Mouse (Mus musculus): ENCODE measurements around the gene Fbxo11.
"Not testable (repeated sequence)": the region's sequence is repeated elsewhere in the genome, so short reads cannot be mapped to it uniquely, and the experiment has no call there.

Fbxo11 gene

GRCm38 (mm10) chr17:88067202-88067901 is 2.3 kb upstream of the Fbxo11 start:
- DNase-seq (ENCODE audit: low spot score in 2 of 2), result no peak

DNA sequence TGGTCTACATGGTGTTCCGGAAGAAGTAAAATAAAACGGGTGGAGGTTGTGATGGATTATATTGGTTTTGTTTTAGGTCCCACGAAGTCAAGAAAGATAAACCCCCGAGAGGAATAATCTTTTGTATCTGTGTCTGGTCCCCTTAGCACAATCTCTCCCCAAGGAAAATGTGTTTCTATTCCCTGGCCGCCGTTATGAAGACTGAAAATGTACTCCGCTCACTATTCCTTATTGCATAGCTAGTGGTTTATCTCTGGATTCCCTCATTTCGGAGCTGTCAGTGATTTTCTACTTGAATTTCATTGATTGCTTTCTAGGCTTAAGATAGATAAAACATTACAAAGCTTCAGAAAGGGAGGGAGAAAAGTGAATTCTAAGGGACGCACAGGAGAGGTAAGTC is 1.7 kb upstream of the Fbxo11 start:
- no peak for DNase-seq (ENCODE audit: low spot score in 2 of 2)

DNA sequence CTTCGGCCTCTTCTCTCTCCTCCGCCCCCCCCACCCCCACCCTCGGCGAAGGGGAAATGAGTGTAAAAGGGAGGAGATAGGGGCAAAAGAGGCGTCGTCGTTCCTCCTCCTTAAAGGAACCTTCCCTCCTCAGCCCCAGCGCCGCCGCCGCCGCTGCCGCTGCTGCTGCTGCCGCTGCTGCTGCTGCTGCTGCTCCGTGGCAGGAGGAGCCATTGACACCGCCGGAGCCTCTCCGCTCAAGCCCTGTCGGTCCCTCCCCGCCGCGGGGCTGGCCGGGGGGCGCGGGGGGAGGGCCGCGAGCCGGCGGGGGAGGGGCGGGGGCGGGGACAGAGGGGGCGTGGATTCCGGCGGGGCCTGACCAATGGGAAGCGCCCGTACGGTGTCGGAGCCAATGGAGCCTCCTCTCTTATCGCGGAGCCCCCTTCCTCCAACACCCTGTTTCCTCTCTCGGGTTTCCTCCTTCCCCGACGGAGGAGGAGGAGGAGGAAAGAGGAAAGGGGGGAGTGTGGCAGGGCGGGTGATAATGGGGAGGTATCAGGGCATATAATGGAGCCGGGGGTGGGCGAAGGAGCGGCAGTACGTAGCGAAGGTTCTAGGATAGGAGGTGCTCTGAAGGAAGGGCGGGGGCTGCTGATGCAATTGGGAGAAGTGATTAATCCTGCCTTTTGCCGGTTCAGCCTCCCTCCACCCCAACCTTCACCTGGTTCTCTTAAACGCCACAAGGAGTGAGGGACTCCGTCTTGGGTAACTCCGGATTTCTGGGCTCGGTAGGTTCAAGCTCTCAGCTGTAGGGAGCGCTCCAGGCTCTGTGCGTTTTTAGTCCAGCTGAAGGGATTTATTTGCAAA is 933 bp upstream of the Fbxo11 start:
- peak; percentile 86 to 90 for DNase-seq (ENCODE audit: low spot score in 2 of 2)

DNA sequence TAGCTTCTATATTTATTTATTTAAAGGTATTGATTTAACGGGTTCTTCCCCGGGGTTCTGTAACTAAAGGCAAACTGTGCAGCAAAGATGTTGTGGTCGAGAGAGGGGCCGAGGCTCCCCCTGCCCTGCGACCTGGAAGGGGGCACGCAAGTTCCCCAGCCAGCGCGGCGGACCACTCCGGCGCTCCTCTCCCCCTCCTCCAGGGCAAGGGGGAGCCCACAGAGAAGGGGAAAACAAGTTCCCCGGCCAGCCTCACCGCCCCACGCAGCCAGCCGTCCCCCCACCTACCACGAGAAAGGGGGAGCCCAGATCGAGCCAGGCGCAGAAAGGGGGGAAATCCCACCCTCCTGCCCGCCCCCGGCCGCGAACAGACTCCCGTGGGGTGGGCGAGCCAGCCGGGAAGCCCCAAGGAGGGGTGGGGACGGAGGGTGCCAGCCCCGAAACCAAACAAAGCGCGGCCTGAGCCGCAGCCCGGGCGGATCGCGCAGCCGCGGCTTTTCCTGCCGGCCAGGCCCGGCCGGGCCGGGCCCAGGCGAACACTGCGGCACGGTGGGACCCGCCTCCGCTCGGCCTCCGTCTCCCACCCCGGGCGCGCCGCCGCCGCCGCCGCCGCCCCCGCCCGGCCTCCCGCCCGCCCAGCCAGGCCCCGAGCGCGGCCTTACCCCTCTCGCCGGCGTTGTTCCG is 602 bp downstream of the Fbxo11 start:
- DNase-seq (ENCODE audit: low spot score in 2 of 2), result peak; percentile 61 to 63

DNA sequence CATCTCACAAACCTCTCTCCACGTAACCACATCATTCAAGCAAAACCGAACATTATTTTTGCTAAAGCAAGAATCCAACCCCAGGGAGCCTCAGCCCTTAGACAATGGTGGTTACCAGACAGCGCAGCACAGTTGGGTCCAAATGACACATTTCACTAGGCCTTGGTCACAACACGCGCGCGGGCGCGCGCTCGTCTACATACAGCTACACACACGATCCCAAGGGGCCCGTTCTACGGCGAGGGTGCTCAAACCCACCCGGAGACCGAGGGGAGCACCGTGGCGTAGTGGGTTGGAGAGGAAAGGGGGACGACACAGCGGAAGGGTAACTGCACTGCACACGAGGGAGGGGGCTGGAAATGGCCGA is 1.1 kb downstream of the Fbxo11 start:
- peak; percentile 36 to 63 for DNase-seq (ENCODE audit: low spot score in 2 of 2)

DNA sequence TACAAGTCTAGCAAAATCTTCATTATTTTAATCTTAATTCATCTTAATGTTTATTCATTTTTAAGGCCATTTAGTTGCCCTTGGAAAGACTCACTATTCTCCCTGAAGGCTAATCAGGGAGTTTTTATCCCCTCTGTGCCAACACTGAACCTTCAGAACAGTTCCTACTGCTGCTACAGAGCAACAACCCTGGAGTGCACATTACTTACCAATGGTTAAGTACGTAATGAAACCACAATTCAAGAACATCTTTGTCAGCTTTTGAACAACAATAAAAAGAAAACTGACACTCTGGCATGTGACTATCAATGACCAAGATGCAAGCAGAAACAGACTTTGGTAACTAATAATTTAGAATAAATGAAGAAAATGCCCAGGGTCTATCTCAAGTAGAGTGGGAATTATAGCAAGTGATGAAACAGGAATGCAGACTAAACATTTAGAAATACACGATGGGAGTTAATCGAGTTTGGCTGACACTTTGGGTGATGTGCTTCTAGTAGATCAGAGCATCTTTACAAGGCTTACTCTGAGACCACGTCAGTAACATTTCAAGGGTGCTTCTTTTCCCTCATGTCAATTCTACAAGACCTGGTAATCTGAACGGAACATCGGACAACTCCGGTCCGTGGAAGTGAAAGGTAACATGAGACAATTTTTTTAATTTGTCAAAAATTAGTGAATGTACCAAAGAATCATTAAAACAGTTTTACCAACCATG is 2.1 kb downstream of the Fbxo11 start:
- DNase-seq (ENCODE audit: low spot score in 2 of 2), result no peak

DNA sequence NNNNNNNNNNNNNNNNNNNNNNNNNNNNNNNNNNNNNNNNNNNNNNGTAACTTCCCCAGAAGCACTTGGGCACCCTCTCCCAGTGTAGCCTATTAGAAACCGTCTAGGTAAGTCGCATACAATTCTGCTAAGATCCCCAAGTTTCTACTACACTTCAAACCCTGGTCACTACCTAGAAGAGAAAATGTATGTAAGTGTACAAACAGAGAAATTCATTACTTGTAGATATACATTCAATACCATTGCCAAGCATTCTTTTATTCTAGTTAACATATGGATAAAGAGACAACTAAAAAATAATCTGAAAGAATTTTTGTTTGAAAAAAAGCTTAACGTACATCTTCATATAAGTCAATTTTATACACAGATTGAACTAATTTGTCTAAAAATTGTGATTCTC is 3.1 kb downstream of the Fbxo11 start:
- DNase-seq (ENCODE audit: low spot score in 2 of 2), result no peak

- no peak for DNase-seq (ENCODE audit: low spot score in 2 of 2)
Measured at GRCm38 (mm10) chr17:88058280-88058679, 6.8 kb downstream of the Fbxo11 start.

GRCm38 (mm10) chr17:88057846-88058245 is 7.2 kb downstream of the Fbxo11 start:
- no peak for DNase-seq (ENCODE audit: low spot score in 2 of 2)

DNA sequence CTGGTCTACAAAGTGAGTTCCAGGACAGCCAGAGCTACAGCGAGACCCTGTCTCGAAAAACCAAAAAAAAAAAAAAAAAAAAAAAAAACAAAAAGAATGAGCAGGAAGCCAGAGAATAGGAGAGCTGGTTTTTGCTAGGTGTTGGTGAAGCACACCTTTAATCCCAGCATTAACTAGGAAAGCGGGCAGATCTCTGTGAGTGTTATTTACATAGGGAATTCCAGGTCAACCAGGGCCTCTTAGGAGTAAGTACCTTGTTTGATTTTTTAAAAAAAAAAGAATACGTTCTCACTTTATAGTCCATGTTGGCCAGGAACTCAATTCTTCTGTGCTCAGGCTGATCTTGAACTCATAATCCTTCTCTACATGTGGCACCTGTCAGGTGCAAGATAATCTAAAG is 13.4 kb downstream of the Fbxo11 start:
- DNase-seq (ENCODE audit: low spot score in 2 of 2), result no peak

- no peak for DNase-seq (ENCODE audit: low spot score in 2 of 2)
Measured at GRCm38 (mm10) chr17:88050892-88051291, 14.2 kb downstream of the Fbxo11 start.

DNA sequence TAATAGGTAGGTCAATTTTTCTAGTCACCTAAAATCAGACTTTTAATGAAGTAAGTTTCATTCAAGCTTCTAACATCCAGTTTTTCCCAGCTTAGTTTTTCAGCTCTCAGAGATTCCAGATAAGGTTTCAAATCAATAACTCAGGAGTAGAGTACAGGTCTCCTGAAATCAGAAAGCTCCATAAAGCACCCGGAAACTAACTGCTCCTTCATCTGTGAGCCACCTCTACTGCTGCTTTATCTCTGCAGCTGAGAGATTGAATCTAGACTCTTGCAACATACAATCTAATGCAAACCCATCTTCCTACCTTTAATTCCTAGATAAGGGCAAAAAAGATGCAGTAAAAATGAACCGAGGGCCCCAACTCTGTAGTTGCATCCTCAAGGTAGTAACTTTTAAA is 14.8 kb downstream of the Fbxo11 start:
- DNase-seq (ENCODE audit: low spot score in 2 of 2), result no peak

GRCm38 (mm10) chr17:88042099-88043086 is 22.7 kb downstream of the Fbxo11 start:
- DNase-seq (ENCODE audit: low spot score in 2 of 2), result no peak

- DNase-seq (ENCODE audit: low spot score in 2 of 2), result no peak
Measured at GRCm38 (mm10) chr17:88040810-88041209, 24.3 kb downstream of the Fbxo11 start.

GRCm38 (mm10) chr17:88034418-88034817 is 30.7 kb downstream of the Fbxo11 start:
- no peak for DNase-seq (ENCODE audit: low spot score in 2 of 2)

DNA sequence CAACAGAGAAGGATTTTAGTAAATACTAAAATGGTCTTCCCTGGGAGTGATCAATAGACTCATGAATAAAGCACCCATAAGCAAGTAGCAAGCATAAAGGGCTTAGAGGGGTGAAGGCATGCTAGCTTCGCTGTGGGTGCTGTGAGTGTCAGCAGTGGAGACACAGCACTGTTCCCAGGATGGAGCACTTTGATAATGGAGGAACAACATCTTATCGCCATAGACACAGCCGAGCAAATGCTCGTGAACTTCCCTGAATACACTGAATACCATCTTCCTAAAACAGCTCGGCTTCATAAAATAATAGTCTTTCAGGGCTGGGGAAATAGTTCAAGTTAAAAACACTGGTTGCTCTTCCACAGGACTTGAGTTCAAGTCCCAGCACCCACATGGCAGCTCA is 33.3 kb downstream of the Fbxo11 start:
- no peak for DNase-seq (ENCODE audit: low spot score in 2 of 2)

- no peak for DNase-seq (ENCODE audit: low spot score in 2 of 2)
Measured at GRCm38 (mm10) chr17:88029194-88029970, 35.7 kb downstream of the Fbxo11 start.

DNA sequence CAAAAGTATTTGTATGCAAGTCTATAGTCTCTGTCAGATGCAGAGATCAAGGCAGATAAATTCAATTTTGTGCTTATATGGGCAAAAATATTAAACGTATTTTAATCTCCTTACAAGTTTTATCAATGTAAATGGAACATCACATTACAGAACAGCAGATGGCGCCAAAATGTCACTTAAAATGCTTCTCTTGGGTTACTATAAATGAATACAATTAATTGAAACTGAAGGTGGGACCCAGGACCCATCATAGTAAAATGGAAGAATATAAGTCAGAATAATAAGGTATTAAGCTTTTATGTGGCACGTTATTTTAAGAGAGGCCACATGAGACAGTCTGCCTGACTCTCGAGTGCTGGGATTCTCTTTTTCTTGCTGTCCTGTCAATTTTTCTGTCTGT is 39.9 kb downstream of the Fbxo11 start:
- no peak for DNase-seq (ENCODE audit: low spot score in 2 of 2)

GRCm38 (mm10) chr17:88023924-88024323 is 41.2 kb downstream of the Fbxo11 start:
- no peak for DNase-seq (ENCODE audit: low spot score in 2 of 2)

DNA sequence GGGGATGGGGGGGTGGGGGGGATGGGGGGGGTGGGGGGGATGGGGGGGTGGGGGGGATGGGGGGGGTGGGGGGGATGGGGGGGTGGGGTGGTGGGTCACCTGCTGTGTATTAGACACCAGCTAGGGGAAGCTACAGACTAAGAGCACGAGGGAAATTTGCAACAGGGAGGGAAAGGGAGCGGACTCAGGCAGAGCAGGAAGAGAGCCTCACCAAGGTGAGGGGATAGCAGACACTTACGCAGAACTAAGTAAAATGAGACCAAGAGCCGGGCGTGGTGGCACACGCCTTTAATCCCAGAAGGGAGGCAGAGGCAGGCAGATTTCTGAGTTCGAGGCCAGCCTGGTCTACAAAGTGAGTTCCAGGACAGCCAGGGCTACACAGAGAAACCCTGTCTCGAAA is 49.1 kb downstream of the Fbxo11 start:
- not testable (repeated sequence) for DNase-seq (ENCODE audit: low spot score in 2 of 2)

All from urinary bladder, postnatal 4 days (tissue).